Mouse (Mus musculus): Measurements from ENCODE around the gene Colq. TPM values are rescaled to one million over a fixed set of nuclear protein-coding genes. Genes with fewer than 3 reads are reported as not detected.

Gene Colq
- polyA plus RNA-seq, 1 experiment, result not detected

- TF ChIP-seq MYOD1 (IDR thresholded peaks at IDR 0.05; ENCODE audit: control insufficient read depth, insufficient read length, low read depth), result no peak
- TF ChIP-seq FOSL1 (IDR thresholded peaks at IDR 0.05; ENCODE audit: insufficient read depth, low read length, poor library complexity, severe bottlenecking), result no peak
- TF ChIP-seq CEBPB (IDR thresholded peaks at IDR 0.05; ENCODE audit: low read depth), result no peak
- no peak for TF ChIP-seq MYOG (IDR thresholded peaks at IDR 0.05; ENCODE audit: control insufficient read depth, extremely low read depth, insufficient read length)
- TF ChIP-seq CTCF (IDR thresholded peaks at IDR 0.05; ENCODE audit: control insufficient read depth, insufficient read depth, insufficient read length), result no peak
- no peak for TF ChIP-seq MAX (IDR thresholded peaks at IDR 0.05)
- TF ChIP-seq USF1 (IDR thresholded peaks at IDR 0.05; ENCODE audit: low read depth), result no peak
- Histone ChIP-seq H3K79me3 (ENCODE audit: low read depth) (no peaks in the 10 kb centered on the region), H3ac (ENCODE audit: control insufficient read depth, insufficient read length, low read depth) (no peak overlapping the region), H3K4me3 (ENCODE audit: insufficient read depth, poor library complexity, severe bottlenecking) (no peak overlapping the region), H3K36me3 (ENCODE audit: control insufficient read depth, insufficient read depth) (no peaks in the 10 kb centered on the region), H3K79me2 (ENCODE audit: control insufficient read depth, insufficient read depth) (no peaks in the 10 kb centered on the region), H3K27me3 (ENCODE audit: control insufficient read depth, insufficient read depth, insufficient read length) (peaks cover 10% of the 10 kb centered on the region)
Measured at GRCm38 (mm10) chr14:31572561-31573175, 18.5 kb downstream of the Colq start.

- Histone ChIP-seq H3K4me3 (ENCODE audit: insufficient read depth, poor library complexity, severe bottlenecking) (no peak overlapping the region), H3K79me2 (ENCODE audit: control insufficient read depth, insufficient read depth) (no peaks in the 10 kb centered on the region), H3K36me3 (ENCODE audit: control insufficient read depth, insufficient read depth) (no peaks in the 10 kb centered on the region), H3ac (ENCODE audit: control insufficient read depth, insufficient read length, low read depth) (no peak overlapping the region), H3K27me3 (ENCODE audit: control insufficient read depth, insufficient read depth, insufficient read length) (peaks cover 5% of the 10 kb centered on the region), H3K79me3 (ENCODE audit: low read depth) (no peaks in the 10 kb centered on the region)
- no peak for TF ChIP-seq MYOG (IDR thresholded peaks at IDR 0.05; ENCODE audit: control insufficient read depth, extremely low read depth, insufficient read length)
- no peak for TF ChIP-seq MYOD1 (IDR thresholded peaks at IDR 0.05; ENCODE audit: control insufficient read depth, insufficient read length, low read depth)
- no peak for TF ChIP-seq USF1 (IDR thresholded peaks at IDR 0.05; ENCODE audit: low read depth)
- TF ChIP-seq MAX (IDR thresholded peaks at IDR 0.05), result no peak
- no peak for TF ChIP-seq FOSL1 (IDR thresholded peaks at IDR 0.05; ENCODE audit: insufficient read depth, low read length, poor library complexity, severe bottlenecking)
- TF ChIP-seq CTCF (IDR thresholded peaks at IDR 0.05; ENCODE audit: control insufficient read depth, insufficient read depth, insufficient read length), result no peak
- no peak for TF ChIP-seq CEBPB (IDR thresholded peaks at IDR 0.05; ENCODE audit: low read depth)
Measured at GRCm38 (mm10) chr14:31571419-31571818, 19.7 kb downstream of the Colq start.

GRCm38 (mm10) chr14:31570131-31570951 is 20.8 kb downstream of the Colq start:
- H3K36me3 ChIP-seq (ENCODE audit: control insufficient read depth, insufficient read depth), result no peaks in the 10 kb centered on the region
- H3K4me3 ChIP-seq (ENCODE audit: insufficient read depth, poor library complexity, severe bottlenecking), result no peak overlapping the region
- H3K27me3 ChIP-seq (ENCODE audit: control insufficient read depth, insufficient read depth, insufficient read length), result peaks cover 3% of the 10 kb centered on the region
- no peaks in the 10 kb centered on the region for H3K79me3 ChIP-seq (ENCODE audit: low read depth)
- no peaks in the 10 kb centered on the region for H3K79me2 ChIP-seq (ENCODE audit: control insufficient read depth, insufficient read depth)
- H3ac ChIP-seq (ENCODE audit: control insufficient read depth, insufficient read length, low read depth), result no peak overlapping the region
- TF ChIP-seq MYOD1 (IDR thresholded peaks at IDR 0.05; ENCODE audit: control insufficient read depth, insufficient read length, low read depth) (no peak), USF1 (IDR thresholded peaks at IDR 0.05; ENCODE audit: low read depth) (no peak), CEBPB (IDR thresholded peaks at IDR 0.05; ENCODE audit: low read depth) (no peak), FOSL1 (IDR thresholded peaks at IDR 0.05; ENCODE audit: insufficient read depth, low read length, poor library complexity, severe bottlenecking) (no peak), CTCF (IDR thresholded peaks at IDR 0.05; ENCODE audit: control insufficient read depth, insufficient read depth, insufficient read length) (no peak), MAX (IDR thresholded peaks at IDR 0.05) (no peak), MYOG (IDR thresholded peaks at IDR 0.05; ENCODE audit: control insufficient read depth, extremely low read depth, insufficient read length) (no peak)

GRCm38 (mm10) chr14:31569151-31569631 is 22.0 kb downstream of the Colq start:
- Histone ChIP-seq H3K36me3 (ENCODE audit: control insufficient read depth, insufficient read depth) (no peaks in the 10 kb centered on the region), H3K79me3 (ENCODE audit: low read depth) (no peaks in the 10 kb centered on the region), H3K79me2 (ENCODE audit: control insufficient read depth, insufficient read depth) (no peaks in the 10 kb centered on the region), H3K27me3 (ENCODE audit: control insufficient read depth, insufficient read depth, insufficient read length) (no peaks in the 10 kb centered on the region), H3K4me3 (ENCODE audit: insufficient read depth, poor library complexity, severe bottlenecking) (no peak overlapping the region), H3ac (ENCODE audit: control insufficient read depth, insufficient read length, low read depth) (no peak overlapping the region)
- TF ChIP-seq USF1 (IDR thresholded peaks at IDR 0.05; ENCODE audit: low read depth) (no peak), CEBPB (IDR thresholded peaks at IDR 0.05; ENCODE audit: low read depth) (no peak), FOSL1 (IDR thresholded peaks at IDR 0.05; ENCODE audit: insufficient read depth, low read length, poor library complexity, severe bottlenecking) (no peak), MYOD1 (IDR thresholded peaks at IDR 0.05; ENCODE audit: control insufficient read depth, insufficient read length, low read depth) (peak; percentile 37)

- Histone ChIP-seq H3K79me2 (ENCODE audit: control insufficient read depth, insufficient read depth) (no peaks in the 10 kb centered on the region), H3K79me3 (ENCODE audit: low read depth) (no peaks in the 10 kb centered on the region), H3K36me3 (ENCODE audit: control insufficient read depth, insufficient read depth) (no peaks in the 10 kb centered on the region), H3K27me3 (ENCODE audit: control insufficient read depth, insufficient read depth, insufficient read length) (peaks cover 5% of the 10 kb centered on the region), H3ac (ENCODE audit: control insufficient read depth, insufficient read length, low read depth) (no peak overlapping the region), H3K4me3 (ENCODE audit: insufficient read depth, poor library complexity, severe bottlenecking) (no peak overlapping the region)
- TF ChIP-seq MYOG (IDR thresholded peaks at IDR 0.05; ENCODE audit: control insufficient read depth, extremely low read depth, insufficient read length) (no peak), CTCF (IDR thresholded peaks at IDR 0.05; ENCODE audit: control insufficient read depth, insufficient read depth, insufficient read length) (no peak), USF1 (IDR thresholded peaks at IDR 0.05; ENCODE audit: low read depth) (no peak), FOSL1 (IDR thresholded peaks at IDR 0.05; ENCODE audit: insufficient read depth, low read length, poor library complexity, severe bottlenecking) (no peak), MYOD1 (IDR thresholded peaks at IDR 0.05; ENCODE audit: control insufficient read depth, insufficient read length, low read depth) (no peak), CEBPB (IDR thresholded peaks at IDR 0.05; ENCODE audit: low read depth) (no peak), MAX (IDR thresholded peaks at IDR 0.05) (no peak)
Measured at GRCm38 (mm10) chr14:31565478-31566212, 25.5 kb downstream of the Colq start.
